Mouse (Mus musculus) intestine, embryonic 15.5 days (tissue): Measurements from ENCODE around the gene Aig1. TPM values are rescaled to one million over a fixed set of nuclear protein-coding genes. Genes with fewer than 3 reads are reported as not detected.
A peak's percentile ranks its signal among the peaks of the same experiment; 100 is the strongest.

Experiments used
- ATAC-seq: fragments of 200-750 bp; cut with Nextera tagmentation; 2 replicates; pipeline ENCODE4 v1.8.0; 2017; ENCODE audit warnings: moderate TSS enrichment, moderate library complexity
- H3K27ac ChIP-seq: fragments of 300-500 bp; sonication (generic); 2 replicates; pipeline ENCODE4 v1.5.1; 2015; ENCODE audit warnings: mild to moderate bottlenecking, inconsistent platforms
- H3K27me3 ChIP-seq: fragments of 300-500 bp; sonication (generic); replicated peaks from 2 replicates; pipeline ENCODE4 v1.6.1; 2015; ENCODE audit warnings: inconsistent platforms
- H3K36me3 ChIP-seq: fragments of 300-500 bp; sonication (generic); 2 replicates; pipeline ENCODE4 v1.6.1; 2015; ENCODE audit warnings: inconsistent platforms
- H3K4me1 ChIP-seq: fragments of 300-500 bp; sonication (generic); replicated peaks from 2 replicates; pipeline ENCODE4 v1.6.1; 2015; ENCODE audit warnings: inconsistent platforms
- H3K4me2 ChIP-seq: fragments of 300-500 bp; sonication (generic); replicated peaks from 2 replicates; pipeline ENCODE4 v1.6.1; 2015; ENCODE audit warnings: mild to moderate bottlenecking, inconsistent platforms
- H3K4me3 ChIP-seq: fragments of 300-500 bp; sonication (generic); replicated peaks from 2 replicates; pipeline ENCODE4 v1.5.1; 2015; ENCODE audit warnings: inconsistent platforms
- H3K9ac ChIP-seq: fragments of 300-500 bp; sonication (generic); 2 replicates; pipeline ENCODE4 v1.6.1; 2015; ENCODE audit warnings: inconsistent platforms
- H3K9me3 ChIP-seq: fragments of 300-500 bp; sonication (generic); 2 replicates; pipeline ENCODE4 v1.6.1; 2016; ENCODE audit warnings: inconsistent platforms
- WGBS: fragments of 180-500 bp; shearing (Covaris S2); methylation state at CpG from one replicate; pipeline ENCODE4 v1.1.7; 2015; 5-methylcytosine and 5-hydroxymethylcytosine counted together
- polyA plus RNA-seq: library from polyadenylated mRNA; unstranded; fragments of >200 nt; fragmentation: Nextera tagmentation; extraction: Ambion mirVana; gene quantifications from 2 replicates; pipeline ENCODE4 v1.2.1, GENCODE M21; 2015

Aig1 gene
- polyA plus RNA-seq, 1 experiment from 2014 or later: 82.3 TPM

DNA sequence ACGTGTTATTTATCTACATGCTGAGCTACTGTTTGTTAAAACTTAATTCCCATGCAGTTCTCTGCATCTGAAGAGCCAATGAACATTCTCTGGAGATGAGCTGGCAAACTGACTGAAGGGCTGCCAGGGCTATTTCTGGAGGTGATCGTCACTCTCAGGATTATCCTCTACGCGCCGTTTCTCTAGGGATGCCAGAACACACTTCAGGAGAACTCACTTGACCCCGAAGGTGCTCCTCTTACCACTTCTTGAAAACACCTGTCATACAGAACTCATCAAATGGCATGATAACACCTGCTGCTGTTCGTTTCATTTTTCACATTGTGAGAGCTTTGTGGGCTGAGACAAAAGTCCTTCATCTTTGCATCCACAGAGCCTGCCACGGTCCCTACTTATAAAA, 25.9 kb downstream of the Aig1 start:
- Histone ChIP-seq H3K4me3 (no peak overlapping the region), H3K27ac (no peak overlapping the region), H3K36me3 (no peaks in the 10 kb centered on the region), H3K9ac (no peak overlapping the region), H3K4me2 (no peak overlapping the region), H3K4me1 (no peaks in the 10 kb centered on the region), H3K9me3 (no peaks in the 10 kb centered on the region), H3K27me3 (no peaks in the 10 kb centered on the region)
- no peak for ATAC-seq
- WGBS: 68% methylated on average over 8 of the region's 8 CpGs

DNA sequence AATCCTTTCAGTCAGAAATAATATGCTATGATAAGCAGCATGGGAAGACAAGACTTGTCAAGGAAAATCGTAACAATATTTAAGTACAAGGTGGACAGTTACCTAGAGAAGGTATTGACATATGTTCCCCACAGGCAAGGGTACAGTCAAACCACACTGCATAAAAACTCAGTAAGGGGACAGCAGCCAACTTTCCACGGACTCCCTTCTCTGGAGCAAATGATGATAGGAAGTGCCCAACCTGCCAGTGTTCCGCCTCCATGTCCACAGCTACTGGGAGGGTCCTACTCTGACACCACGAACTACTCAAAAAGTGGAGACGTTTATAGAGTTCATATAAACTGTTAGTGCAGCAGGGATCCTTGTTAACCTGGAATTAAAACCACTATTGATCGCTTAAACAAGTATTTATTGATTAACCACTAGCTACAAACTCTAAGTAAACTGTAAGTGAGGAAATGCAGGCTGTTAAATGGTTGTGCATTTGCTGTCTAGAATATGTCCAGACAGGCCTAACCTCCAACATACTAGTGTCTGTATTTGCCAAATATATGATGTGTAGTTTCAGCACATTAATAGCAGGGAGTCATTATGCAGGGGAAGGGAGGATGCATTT, 30.2 kb downstream of the Aig1 start:
- H3K4me1 ChIP-seq: 0 out of 2 replicates have a peak, but pooled peaks cover 2% of the 10 kb centered on the region
- H3K9me3 ChIP-seq: no peaks in the 10 kb centered on the region
- H3K36me3 ChIP-seq: no peaks in the 10 kb centered on the region
- 76% methylated on average over 6 of the region's 6 CpGs for WGBS
- no peak overlapping the region for H3K4me2 ChIP-seq
- H3K9ac ChIP-seq: no peak overlapping the region
- no peaks in the 10 kb centered on the region for H3K27me3 ChIP-seq
- H3K4me3 ChIP-seq: no peak overlapping the region
- ATAC-seq: no peak
- H3K27ac ChIP-seq: no peak overlapping the region

DNA sequence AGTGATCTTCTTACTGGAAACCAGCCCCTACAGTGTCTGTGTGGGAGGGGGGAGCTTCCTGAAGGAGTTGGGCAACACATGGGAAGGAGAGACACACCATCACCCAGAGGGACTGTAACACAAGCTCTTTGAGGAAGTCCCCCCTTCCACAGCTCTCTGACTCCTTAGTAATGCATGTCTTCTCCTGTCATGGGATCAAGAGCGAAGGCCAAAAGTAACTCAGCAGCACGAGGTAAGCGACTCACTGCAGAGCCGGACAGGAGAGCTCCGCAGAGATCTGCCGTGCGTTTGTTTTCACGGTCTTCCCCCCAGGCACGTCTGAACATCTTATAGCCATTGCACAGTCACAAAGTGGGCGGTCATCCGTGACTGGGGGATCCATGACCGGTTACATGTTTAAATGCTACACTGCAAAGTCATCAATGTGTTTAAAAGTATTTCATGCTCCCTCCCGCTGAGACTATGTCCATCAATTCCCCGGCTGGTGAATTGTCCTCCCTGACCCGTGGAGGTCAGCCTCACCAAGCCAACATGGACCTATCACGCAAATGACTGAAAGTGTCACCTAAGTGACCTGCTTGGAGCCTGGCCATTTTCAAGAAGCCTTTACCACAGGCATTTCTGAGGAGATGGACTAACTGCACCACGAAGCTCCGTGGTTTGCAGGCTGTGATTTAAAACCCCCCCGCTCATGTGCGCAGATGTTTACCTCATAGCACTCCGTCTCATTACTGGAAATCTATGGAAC, 30.9 kb downstream of the Aig1 start:
- no peak overlapping the region for H3K9ac ChIP-seq
- no peak overlapping the region for H3K4me3 ChIP-seq
- no peak overlapping the region for H3K27ac ChIP-seq
- 85% methylated on average over 21 of the region's 21 CpGs for WGBS
- H3K9me3 ChIP-seq: no peaks in the 10 kb centered on the region
- H3K4me1 ChIP-seq: 0 out of 2 replicates have a peak, but pooled peaks cover 2% of the 10 kb centered on the region
- no peak overlapping the region for H3K4me2 ChIP-seq
- no peak for ATAC-seq
- no peaks in the 10 kb centered on the region for H3K27me3 ChIP-seq
- no peaks in the 10 kb centered on the region for H3K36me3 ChIP-seq

DNA sequence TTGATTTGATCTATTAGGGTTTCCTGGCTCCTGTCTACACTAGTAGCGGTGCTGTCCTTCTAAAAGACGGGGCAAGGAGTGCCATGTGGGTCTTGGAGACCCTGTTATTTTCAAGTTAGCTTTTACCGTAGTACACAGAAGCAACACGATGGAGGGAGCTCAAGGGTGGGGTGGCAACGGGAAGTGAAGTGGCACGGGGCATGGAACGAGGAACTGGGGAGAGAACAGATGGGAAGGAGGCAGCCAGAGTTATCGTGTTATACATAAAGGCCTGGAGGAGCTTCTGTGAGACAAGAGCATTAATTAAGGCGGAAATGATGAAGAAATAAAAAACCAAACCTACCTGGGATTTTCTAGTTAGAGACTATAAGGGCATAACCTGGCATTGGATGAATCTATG, 31.8 kb downstream of the Aig1 start:
- Histone ChIP-seq H3K27me3 (no peaks in the 10 kb centered on the region), H3K9ac (no peak overlapping the region), H3K36me3 (no peaks in the 10 kb centered on the region), H3K4me1 (0 out of 2 replicates have a peak, but pooled peaks cover 2% of the 10 kb centered on the region), H3K4me2 (no peak overlapping the region), H3K27ac (no peak overlapping the region), H3K9me3 (no peaks in the 10 kb centered on the region), H3K4me3 (no peak overlapping the region)
- 90% methylated on average over 9 of the region's 9 CpGs for WGBS
- no peak for ATAC-seq

DNA sequence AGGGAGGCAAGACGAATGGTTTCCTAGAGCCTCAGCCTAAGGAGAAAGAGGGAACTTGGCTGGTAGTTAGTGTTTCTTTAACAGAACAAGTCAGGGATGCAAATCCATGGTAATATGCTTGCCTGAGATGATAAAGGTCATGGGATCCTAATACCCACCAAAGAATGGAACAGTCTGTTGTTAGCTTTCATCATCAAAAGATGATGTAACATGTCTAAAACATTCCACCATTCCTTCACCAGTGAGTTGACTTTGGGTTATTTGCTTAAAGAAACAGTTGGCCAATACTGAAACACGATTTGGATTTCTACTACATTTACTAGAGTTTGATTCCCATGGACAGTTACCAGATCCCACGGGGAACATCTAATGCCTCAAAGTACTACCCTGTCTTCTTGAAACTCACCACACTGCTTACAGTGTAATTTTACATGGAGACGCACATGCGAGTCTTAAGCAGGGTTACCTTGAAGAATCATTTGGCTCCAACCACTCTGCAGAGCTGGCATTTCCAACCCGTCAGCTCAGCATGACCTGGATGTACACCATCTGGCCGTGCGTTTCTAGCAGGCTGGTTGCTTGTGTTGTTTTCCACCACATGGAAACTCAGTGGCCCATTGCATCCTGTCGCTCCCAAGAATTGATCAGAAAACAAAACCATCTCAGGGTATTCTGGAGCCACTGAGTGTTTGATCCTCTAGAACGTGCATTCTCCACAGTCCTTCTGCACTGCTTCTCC, 32.9 kb downstream of the Aig1 start:
- ATAC-seq: no peak
- 0 out of 2 replicates have a peak, but pooled peaks cover 2% of the 10 kb centered on the region for H3K4me1 ChIP-seq
- no peak overlapping the region for H3K9ac ChIP-seq
- no peaks in the 10 kb centered on the region for H3K36me3 ChIP-seq
- 88% methylated on average over 10 of the region's 10 CpGs for WGBS
- no peak overlapping the region for H3K27ac ChIP-seq
- H3K4me2 ChIP-seq: no peak overlapping the region
- no peaks in the 10 kb centered on the region for H3K27me3 ChIP-seq
- no peaks in the 10 kb centered on the region for H3K9me3 ChIP-seq
- H3K4me3 ChIP-seq: no peak overlapping the region

DNA sequence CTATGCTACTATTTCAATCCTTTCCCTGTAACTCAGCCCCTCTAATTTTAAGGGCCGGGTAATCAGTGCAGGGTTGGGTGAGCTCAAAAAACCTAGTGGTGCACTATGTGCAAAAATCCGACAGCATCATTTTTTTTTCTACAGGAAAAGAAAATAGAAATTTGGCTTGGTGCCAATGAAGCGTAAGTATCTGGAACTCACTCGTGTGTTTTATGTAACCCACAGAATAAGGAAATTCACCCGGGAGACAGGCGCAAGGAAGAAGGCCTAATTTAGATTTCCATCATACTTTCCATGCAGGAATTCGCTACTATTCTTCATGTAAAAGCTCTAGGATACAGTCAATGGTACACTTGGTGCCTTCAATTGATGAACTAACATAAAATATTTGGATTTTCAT, 34.7 kb downstream of the Aig1 start:
- ATAC-seq: no peak
- Histone ChIP-seq H3K4me3 (no peak overlapping the region), H3K36me3 (no peaks in the 10 kb centered on the region), H3K4me2 (no peak overlapping the region), H3K27ac (no peak overlapping the region), H3K9me3 (no peaks in the 10 kb centered on the region), H3K27me3 (no peaks in the 10 kb centered on the region), H3K4me1 (0 out of 2 replicates have a peak, but pooled peaks cover 2% of the 10 kb centered on the region), H3K9ac (no peak overlapping the region)
- WGBS: 61% methylated on average over 7 of the region's 7 CpGs

DNA sequence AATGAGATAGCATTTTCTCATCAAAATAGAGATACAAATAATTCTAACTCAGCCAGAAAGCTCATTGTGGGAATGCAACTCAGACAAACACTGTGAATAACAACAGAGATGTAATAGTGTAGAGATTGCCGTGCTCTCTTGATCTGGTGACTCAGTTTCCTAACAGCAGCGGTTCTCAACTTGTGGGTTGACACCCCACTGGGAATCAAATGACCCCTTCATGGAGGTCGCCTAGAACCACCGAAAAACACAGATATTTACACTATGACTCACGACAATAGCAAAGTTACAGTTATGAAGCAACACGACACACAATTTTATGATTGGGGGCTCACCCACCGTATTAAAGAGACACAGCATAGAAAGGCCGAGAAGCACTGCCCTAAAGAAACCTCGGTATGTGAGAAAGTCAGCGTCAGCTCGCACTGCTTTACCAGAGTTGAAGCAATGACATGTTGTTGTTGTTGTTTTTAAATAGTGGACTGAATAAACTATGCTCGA, 35.7 kb downstream of the Aig1 start:
- H3K9me3 ChIP-seq: no peaks in the 10 kb centered on the region
- no peak overlapping the region for H3K27ac ChIP-seq
- 85% methylated on average over 12 of the region's 12 CpGs for WGBS
- no peak for ATAC-seq
- H3K4me3 ChIP-seq: no peak overlapping the region
- no peaks in the 10 kb centered on the region for H3K36me3 ChIP-seq
- no peak overlapping the region for H3K9ac ChIP-seq
- H3K4me1 ChIP-seq: 0 out of 2 replicates have a peak, but pooled peaks cover 2% of the 10 kb centered on the region
- H3K27me3 ChIP-seq: no peaks in the 10 kb centered on the region
- H3K4me2 ChIP-seq: no peak overlapping the region

DNA sequence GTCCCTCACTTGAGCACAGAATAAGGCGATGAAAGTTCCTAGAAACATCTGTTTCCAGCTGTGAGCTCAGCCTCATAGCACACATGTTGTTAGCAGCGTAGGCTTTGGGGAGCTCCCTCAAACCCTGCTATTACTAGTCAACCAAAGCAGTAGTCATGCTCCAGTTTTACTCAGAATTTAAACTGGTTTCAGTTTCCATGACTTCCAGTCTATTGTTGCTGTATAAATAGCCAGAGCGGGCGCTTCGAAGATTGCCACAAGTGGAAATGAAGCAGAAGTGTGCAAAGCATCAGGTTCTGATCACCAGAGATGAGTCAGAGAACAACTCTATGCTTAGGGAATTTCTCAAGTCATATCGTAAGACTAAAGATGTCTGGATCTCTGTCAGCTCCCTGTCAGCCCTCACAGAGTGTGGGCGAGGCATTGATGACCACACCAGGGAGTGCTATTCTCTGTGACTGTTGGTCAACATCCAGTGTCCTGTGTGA, 36.2 kb downstream of the Aig1 start:
- Histone ChIP-seq H3K4me2 (no peak overlapping the region), H3K9ac (no peak overlapping the region), H3K27me3 (no peaks in the 10 kb centered on the region), H3K4me1 (0 out of 2 replicates have a peak, but pooled peaks cover under 1% of the 10 kb centered on the region), H3K4me3 (no peak overlapping the region), H3K36me3 (no peaks in the 10 kb centered on the region), H3K27ac (no peak overlapping the region), H3K9me3 (no peaks in the 10 kb centered on the region)
- WGBS: 75% methylated on average over 7 of the region's 7 CpGs
- ATAC-seq: peak; percentile 56

DNA sequence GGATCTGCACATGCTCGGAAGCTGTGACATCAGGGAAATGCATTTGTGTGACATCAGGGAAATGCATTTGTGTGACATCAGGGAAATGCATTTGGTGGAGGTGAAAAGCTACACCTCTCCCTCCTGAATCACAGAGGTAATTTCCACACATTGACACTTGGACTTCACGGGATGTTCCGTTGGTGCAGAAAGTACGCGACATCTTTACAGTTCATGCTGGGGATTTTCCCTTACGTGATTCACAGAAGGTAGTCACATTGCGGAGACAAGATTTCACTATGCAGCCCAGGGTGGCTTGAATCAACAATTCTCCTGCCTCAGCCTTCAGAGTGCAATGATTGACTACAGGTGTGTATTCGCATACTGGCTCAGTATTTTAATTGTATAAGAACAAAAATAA, 41.6 kb downstream of the Aig1 start:
- Histone ChIP-seq H3K36me3 (no peaks in the 10 kb centered on the region), H3K4me3 (no peak overlapping the region), H3K4me1 (no peaks in the 10 kb centered on the region), H3K9me3 (no peaks in the 10 kb centered on the region), H3K27ac (no peak overlapping the region), H3K9ac (no peak overlapping the region), H3K27me3 (no peaks in the 10 kb centered on the region), H3K4me2 (no peak overlapping the region)
- 94% methylated on average over 8 of the region's 8 CpGs for WGBS
- ATAC-seq: no peak

DNA sequence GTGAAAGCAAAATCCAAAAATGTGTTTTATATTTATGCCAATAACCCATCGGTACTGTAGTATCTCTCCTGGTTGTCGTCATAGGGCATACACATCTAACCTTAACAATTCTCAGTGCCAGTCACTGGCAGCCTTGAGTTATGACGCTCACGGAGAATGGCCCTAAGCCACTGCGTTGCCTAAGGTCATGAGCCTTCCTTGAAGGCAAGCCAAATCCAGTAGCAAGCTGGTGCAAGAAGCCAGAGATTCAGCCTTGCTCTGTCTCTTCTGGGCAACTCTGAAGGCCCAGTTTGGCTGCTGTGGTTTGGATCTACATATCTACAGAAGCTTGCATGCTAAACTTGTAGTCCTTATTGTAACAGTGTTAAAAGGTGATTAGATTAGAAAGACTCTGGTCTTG, 55.2 kb downstream of the Aig1 start:
- WGBS: 94% methylated on average over 5 of the region's 5 CpGs
- Histone ChIP-seq H3K4me2 (no peak overlapping the region), H3K36me3 (no peaks in the 10 kb centered on the region), H3K4me3 (no peak overlapping the region), H3K9ac (no peak overlapping the region), H3K27me3 (no peaks in the 10 kb centered on the region), H3K9me3 (no peaks in the 10 kb centered on the region), H3K4me1 (no peaks in the 10 kb centered on the region), H3K27ac (no peak overlapping the region)
- no peak for ATAC-seq

DNA sequence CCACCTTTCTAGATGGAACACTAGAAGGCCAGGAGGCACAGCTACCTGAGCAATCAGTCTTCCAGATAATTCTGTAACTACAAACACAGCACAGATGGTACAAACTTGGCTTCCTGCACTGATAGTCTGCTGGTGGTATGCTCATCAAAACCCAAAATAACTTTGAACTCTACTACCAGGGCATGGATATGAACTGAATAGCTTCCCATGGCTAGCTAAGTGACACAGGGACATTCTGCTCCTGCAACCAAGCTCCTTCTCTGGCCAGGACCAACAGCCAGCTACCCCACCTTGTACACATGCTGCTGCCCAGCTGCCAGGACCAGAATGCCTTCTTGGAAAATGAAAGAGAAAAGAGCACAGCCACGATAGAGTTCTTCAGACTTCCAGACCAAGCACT, 60.5 kb downstream of the Aig1 start:
- H3K4me1 ChIP-seq: no peaks in the 10 kb centered on the region
- ATAC-seq: no peak
- H3K27me3 ChIP-seq: no peaks in the 10 kb centered on the region
- 92% methylated on average over 1 of the region's 1 CpGs for WGBS
- no peaks in the 10 kb centered on the region for H3K36me3 ChIP-seq
- no peak overlapping the region for H3K4me2 ChIP-seq
- no peak overlapping the region for H3K27ac ChIP-seq
- no peak overlapping the region for H3K9ac ChIP-seq
- H3K4me3 ChIP-seq: no peak overlapping the region
- no peaks in the 10 kb centered on the region for H3K9me3 ChIP-seq

DNA sequence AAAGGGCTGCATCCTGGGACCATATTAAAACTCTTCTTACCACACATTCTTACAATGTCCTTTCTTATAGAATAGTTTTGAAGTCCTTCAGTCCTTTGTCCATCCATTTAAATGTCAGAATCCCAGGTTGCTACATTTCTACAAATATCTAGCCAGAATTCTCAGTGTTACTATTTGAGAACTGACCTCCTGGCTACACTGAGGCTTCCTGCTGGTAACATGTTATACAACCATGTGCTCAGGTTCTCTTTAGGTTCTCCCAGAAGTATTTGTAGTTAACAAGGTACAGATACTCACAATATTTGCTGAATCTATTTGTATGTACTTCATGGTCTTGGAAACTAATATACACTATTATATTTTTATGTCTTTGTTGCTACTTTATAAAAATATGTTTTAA, 62.0 kb downstream of the Aig1 start:
- Histone ChIP-seq H3K27me3 (no peaks in the 10 kb centered on the region), H3K36me3 (no peaks in the 10 kb centered on the region), H3K9ac (no peak overlapping the region), H3K4me2 (no peak overlapping the region), H3K27ac (no peak overlapping the region), H3K9me3 (no peaks in the 10 kb centered on the region), H3K4me1 (no peaks in the 10 kb centered on the region), H3K4me3 (no peak overlapping the region)
- ATAC-seq: no peak
